Mouse (Mus musculus) heart, adult 2 months (tissue): Measurements from ENCODE around the gene Tollip.

ENCODE experiments used
- CTCF ChIP-seq: fragments of 200-600 bp; IDR thresholded peaks from 2 replicates; pipeline ENCODE4 v1.8.1; 2022; ENCODE audit warnings: antibody characterized with exemption, mild to moderate bottlenecking, moderate library complexity
- EP300 ChIP-seq: fragments of 200-500 bp; IDR thresholded peaks from 2 replicates; pipeline ENCODE4 v1.6.1; 2011; ENCODE audit warnings: low read depth, low read length, control low read depth; ENCODE audit not compliant: insufficient read depth
- POLR2A ChIP-seq: fragments of 200-500 bp; IDR thresholded peaks from 2 replicates; pipeline ENCODE4 v1.6.1; 2011; ENCODE audit warnings: mild to moderate bottlenecking, low read depth, low read length, control low read depth; ENCODE audit not compliant: insufficient read depth

DNA sequence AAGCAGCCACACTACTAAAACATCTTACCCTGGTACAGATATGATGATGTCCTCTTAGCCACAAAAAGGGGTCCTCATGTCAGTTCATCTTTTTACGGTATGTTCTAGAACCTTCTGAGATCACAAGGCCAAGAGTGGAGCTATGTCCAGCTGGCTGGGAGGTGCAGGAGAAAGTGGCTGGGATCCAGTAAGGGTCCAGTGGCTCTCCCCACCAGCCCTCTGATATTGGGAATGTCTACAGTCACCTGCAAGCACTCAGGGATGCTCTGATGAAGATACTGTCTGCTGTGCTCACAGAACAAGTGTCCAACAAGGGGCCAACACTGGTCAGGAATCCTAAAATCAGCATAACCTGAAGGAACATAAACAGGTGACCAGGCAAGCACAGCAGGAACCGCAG lies at the start of gene Tollip:
- TF ChIP-seq CTCF = no peak
- no peak for TF ChIP-seq EP300
- no peak for TF ChIP-seq POLR2A
